Mouse (Mus musculus) ES-Bruce4 (cell line): Measurements from ENCODE around the gene Aanat.

ENCODE experiments used
- CTCF ChIP-seq: IDR thresholded peaks from one replicate; pipeline ENCODE4 v1.8.1; 2011; ENCODE audit warnings: low read depth, low read length
- EP300 ChIP-seq: IDR thresholded peaks from 2 replicates; pipeline ENCODE4 v1.6.1; 2011; ENCODE audit warnings: low read depth, low read length; ENCODE audit not compliant: insufficient read depth

DNA sequence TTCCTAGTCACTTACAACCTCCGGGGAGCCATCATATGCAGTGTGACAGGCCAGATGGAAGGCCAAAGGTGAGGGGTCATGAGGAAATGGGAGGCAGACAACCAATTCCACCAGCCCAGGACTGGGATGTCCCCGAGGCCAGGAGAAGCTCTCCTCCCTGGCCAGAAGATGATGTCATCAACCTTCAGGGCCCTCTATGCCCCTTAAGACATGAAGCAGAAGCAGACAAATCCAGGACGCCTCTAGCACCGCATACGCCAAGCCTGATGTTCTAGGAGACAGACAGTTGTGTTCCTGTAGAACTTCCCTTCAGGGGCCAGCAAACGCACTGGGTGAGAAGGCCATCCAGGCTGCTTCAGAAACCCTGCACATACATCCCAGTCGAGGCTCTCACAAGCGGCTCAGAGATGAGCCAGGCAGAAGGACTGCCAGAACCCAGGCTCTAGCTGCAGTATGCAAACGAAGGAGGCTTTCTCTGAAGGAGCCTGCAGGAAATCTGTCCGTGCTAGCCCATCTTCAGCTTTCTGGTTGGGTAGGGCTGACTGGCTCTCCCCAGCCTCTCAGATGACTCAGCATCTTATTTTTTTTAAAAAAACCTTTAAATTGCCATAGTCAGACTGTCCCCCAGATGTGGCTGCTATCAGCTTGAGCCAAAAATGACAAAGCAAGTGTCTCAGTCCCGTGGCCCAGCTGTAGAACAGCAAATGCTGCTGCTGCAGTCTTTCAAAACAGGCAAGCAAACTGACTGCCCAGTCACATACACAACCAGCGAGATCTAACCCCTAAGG, 13.3 kb upstream of the Aanat start:
- TF ChIP-seq CTCF, result no peak
- no peak for TF ChIP-seq EP300
